Mouse (Mus musculus) mature B cell (primary cell): ENCODE results near the gene Ccdc58.
"Not testable (repeated sequence)": the region's sequence is repeated elsewhere in the genome, so short reads cannot be mapped to it uniquely, and the experiment has no call there.

Source experiments
- in situ Hi-C: fragments of 300-500 bp; cut with MboI; formaldehyde crosslinking; loops from 2 replicates; pipeline ENCODE4 v1.14.3; 2019

Ccdc58 gene

GRCm38 (mm10) chr16:36072410-36073011 is 1.0 kb downstream of the Ccdc58 start:
- in situ Hi-C loops: loop anchor here (25.0 kb wide), 1 partner anchor 710 kb away; the partner anchor contains the start of gene Sec22a

DNA sequence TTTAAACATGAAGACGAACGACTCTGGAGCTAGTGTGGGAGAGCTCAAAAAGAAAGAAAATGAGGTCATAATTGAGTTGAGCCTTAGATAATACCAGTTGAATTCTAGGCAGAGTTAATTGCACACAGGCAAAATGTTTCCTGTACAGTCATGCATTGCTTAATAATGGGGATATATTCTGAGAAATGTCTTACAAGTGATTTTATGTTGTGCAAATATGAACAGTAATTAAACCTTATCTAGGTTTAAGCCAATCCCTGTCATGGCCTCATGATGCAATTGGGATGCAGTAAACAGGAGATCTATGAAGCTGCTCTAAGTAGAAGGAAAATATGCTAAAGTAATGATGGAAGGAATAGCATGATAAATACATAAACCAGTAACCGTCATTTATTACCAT is 3.3 kb downstream of the Ccdc58 start:
- in situ Hi-C loops: loop anchor here (25.0 kb wide), 1 partner anchor 712 kb away; the partner anchor contains the start of gene Sec22a

DNA sequence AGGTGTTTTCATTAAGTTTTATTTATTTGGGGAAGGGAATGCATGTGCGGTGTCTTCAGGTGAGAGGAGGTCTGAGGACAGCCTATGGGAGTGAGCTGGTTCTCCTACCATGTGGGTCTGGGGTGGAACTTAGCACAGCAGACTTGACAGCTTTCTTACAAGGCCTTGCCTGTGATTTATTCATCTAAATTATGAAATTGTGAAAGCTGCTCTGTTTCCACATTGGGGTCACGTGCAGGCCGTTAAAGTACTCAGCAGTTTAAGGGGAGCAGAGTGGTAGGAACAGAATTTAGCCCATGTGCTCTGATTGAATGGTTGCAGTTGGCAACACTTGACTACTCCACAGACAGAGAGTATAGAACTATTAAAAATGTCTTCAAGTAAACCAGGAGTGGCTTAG is 8.4 kb downstream of the Ccdc58 start:
- in situ Hi-C loops: no loop called here

GRCm38 (mm10) chr16:36087846-36088245 is 16.4 kb downstream of the Ccdc58 start:
- in situ Hi-C loops: no loop called here

DNA sequence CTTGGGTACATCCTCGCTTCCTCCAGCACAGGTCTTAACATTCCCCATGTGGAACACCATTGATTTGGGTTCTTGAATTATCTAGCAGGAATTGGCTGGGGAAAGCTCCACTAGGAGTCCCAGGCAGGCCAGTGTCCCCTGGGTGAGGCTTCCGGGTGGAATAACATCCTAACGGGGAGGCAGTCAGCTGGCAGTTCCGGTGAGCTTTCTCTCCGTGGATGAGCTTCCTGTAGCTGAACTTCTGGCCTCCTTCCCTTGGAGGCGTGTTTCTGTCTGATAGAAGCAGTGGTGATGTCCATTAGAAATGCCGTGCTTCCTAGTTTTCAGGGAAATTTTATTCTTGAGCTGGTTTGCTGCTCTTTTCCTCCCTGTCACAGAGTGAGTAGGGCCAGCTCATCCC is 17.6 kb downstream of the Ccdc58 start:
- in situ Hi-C loops: no loop called here

DNA sequence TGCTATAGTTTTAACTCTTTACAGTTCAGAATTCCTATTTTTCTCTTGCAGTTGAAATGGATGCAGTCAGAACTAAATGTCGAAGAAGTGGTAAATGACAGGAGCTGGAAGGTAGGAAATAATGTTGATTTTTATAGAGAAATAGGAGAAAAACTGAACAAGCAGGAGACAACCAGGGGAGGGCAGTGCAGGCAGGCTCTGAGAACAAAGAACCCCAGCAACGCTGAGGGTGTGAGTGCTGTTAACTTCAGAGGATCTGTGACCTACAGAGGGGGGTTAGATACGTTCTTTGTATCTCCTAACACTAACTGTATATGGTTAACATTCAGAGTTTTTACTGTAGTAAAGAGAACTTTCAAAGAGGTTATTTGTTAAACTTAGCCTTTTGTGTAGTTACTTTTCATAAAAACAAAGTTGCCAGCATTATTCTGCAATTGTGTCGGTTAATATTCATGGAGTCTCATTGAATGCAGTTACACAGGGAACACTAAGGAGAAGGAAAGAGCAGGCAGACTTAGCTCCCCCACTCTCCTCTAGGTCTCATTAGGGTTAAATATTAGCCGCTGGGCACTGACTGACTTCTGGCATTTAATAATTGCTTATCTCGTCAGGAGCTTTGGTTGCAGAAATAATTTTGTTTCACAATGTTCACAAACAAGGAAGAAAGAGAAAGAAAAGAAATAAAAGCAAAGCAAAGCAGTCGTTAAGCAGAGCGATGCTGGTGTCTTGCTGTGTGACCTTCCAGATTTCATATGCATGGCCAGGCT is 18.5 kb downstream of the Ccdc58 start:
- in situ Hi-C loops: no loop called here

DNA sequence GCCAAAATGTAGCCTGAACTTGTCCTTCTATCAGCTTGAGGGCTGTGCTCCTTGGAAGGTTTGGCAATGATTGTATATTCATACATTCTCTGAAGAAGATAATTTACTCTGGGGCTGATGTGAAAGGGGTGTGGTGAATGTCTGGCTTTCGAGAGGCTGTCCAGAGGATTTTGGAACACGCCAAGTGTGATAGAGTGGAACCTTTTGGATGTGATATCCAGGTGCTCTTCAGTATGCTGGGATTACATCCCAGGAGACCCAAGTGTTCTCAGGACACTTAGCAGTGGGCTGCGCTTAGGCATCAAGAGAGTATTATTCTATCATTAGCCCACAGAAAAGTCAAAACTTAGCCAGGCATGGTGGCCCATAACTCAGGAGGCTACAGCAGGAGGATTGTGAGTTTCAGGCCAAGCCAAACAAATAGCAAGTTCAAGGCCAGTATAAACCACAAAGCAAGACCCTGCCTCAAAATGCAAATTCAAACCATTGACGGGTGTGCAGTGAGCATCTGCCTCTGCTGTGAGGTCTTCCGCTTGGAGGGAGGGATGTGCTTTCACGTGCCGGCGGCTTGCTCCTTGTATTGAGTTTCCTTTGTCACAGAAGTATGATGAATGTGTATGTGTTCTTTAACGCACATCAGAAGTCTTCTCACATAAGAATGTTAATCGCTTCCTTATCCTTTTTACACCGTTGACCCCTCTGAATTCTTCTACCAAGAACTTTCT is 19.5 kb downstream of the Ccdc58 start:
- in situ Hi-C loops: no loop called here

GRCm38 (mm10) chr16:36094079-36094478 is 22.6 kb downstream of the Ccdc58 start:
- in situ Hi-C loops: no loop called here

DNA sequence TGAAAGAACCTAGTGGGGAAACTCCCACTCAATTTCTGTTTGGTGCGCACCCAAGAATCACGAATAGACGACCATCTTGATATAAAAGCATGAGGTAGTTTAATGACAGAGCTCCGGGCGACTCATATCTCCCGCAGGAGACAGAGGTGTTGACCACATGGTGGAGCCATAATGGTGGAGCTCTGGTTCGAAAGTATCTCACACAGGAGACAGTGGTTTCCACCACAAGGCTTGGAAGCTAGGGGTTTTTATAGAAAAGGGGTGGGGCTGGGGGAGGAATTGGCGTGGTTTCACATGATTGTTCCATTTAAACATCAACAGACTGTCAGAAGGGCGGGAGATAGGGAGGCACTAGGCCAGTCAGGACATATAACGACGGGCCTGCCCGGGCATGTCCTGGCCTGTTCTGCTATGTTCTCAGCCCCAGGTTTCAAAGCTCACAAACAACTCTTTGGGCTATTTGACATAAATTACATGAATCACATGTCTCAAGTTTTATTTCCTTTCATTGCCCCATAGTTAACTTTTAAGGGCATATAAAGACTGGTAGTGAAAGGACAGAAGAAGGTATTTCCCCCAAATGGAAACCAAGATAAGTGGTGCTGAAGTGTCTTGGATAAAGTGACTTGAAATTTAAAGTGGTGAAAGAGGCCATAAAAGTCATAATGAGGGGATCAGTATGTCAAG is 26.5 kb downstream of the Ccdc58 start:
- in situ Hi-C loops: not testable (repeated sequence)

- in situ Hi-C loops: no loop called here
These were observed 30.0 kb downstream of the Ccdc58 start for GRCm38 (mm10) chr16:36101526-36101925.

GRCm38 (mm10) chr16:36102211-36102610 is 30.7 kb downstream of the Ccdc58 start:
- in situ Hi-C loops: no loop called here

DNA sequence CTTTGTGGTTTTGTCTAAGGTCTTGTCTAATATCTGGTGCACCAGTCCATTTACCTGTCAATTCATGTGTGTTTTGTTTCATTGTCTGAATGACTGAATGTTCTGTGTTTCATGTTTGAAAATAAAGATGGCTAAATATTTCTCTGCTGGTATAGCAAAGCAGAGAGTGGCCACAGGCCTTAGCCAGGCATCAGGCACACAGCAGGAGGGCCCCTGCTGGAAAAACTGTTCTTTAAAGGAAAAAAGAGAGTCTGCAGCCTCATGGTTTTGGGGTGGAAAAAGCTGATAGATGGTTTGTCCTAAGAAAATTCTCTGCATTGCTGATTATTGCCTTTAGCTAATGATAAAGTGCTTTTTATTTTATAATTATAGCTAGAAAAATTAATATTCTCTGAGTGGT is 40.0 kb downstream of the Ccdc58 start:
- in situ Hi-C loops: not testable (repeated sequence)

DNA sequence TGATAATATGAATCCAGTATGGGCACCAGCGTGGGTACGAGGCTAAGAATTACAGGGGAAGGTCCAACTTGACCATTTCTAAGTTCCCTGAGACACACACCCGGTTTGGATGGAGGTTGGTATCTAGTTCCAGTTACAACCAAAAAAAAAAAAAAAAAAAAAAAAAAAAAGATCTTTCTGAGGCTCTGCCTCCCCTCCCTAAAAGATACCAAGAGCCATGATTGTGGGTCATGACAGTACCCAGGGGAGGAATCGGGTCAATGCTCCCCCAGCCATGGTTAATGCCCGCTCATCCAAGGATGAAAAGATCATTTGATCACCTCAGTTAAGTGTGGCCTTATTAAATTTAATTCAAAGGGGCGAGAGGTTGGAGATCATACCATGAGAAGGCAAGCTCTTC is 44.3 kb downstream of the Ccdc58 start:
- in situ Hi-C loops: not testable (repeated sequence)

GRCm38 (mm10) chr16:36128092-36128491 is 56.6 kb downstream of the Ccdc58 start:
- in situ Hi-C loops: no loop called here

DNA sequence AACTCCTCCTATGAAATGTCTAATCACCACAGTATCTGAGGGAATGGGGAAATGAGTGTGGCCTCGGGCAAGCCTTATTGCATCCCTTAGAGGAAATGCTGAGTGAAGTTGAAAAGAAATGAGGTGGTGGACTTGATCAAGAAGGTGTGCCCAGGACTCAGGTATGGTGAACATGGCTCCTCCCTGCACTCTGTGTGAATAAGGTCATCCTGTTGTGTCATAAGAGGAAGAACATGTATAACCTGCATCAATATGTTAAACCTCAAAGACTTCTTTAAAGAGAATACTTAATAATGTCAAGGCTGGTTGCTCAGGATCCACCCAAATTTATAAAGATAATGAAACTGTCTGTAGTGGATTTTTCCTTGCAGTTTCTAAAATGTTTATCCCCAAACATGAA is 59.7 kb downstream of the Ccdc58 start, which contains the start of gene Csta1:
Gene Csta1, minus strand, starts transcription at position 101 of the 400 bp plus-strand sequence.
- in situ Hi-C loops: no loop called here

DNA sequence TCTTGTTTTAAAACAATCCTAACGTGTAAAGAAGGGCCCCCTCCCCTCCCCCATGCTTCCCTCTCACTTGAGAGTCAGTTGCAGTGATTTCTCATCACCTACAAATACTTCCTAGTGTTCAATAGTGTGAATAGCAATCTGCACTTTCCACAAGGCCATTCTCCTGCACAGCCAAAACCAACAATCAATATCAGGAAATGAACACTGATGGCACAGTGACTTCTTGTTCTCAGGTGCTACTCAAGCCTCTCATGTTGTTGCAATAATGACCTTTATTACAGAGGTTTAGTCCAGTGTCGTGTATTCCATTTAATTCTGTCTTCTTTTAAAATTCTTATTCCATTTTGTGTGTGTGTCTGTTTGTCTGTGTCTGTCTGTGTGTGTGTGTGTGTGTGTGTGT is 66.7 kb downstream of the Ccdc58 start:
- in situ Hi-C loops: no loop called here
